25 mouse cellular contexts compared by ENCODE assay signal in genomic region chr11:18892470-18892869, GRCm38 (mm10).
DNase-seq lines count a peak whose midpoint lies in the region; ATAC-seq and TF ChIP-seq lines count a peak whose summit lies in the region.
"Had no signal": no experiment of that assay in that cellular context is flagged by ENCODE, and none has a peak within 500 bp of the region (broad histone marks: within the 10 kb centered on the region; RNA-seq: fewer than 3 reads in every experiment).

No protein-coding gene starts in this region.

- peaks cover 35% of the 10 kb centered on the region for H3K4me1 ChIP-seq in intestine, embryonic 14.5 days (replicated peaks; ENCODE audit: control insufficient read depth, insufficient read depth, low read length)
- H3K4me1 ChIP-seq in intestine, postnatal 0 days (replicated peaks; ENCODE audit: control insufficient read depth, insufficient read depth, low read length): no peaks in the 10 kb centered on the region
- H3K4me1 ChIP-seq in lung, postnatal 0 days (ENCODE audit: insufficient read depth, low read depth, low read length): no peaks in the 10 kb centered on the region; the same call in 1 of the 2 replicates
- H3K4me1 ChIP-seq: limb, embryonic 13.5 days; midbrain, embryonic 13.5 days had no signal

- no peak for ATAC-seq in intestine, embryonic 14.5 days (replicated peaks; ENCODE audit: low FRiP score, low TSS enrichment, low read depth)
- ATAC-seq in intestine, postnatal 0 days: no peak
- 0 out of 2 replicates have a peak, but pooled peaks have one; percentile 26 for ATAC-seq in lung, postnatal 0 days
- ATAC-seq: forebrain, embryonic 16.5 days; hindbrain, embryonic 16.5 days; intestine, embryonic 15.5 days; midbrain, embryonic 13.5 days; Patski had no signal

- H3K4me2 ChIP-seq in intestine, embryonic 14.5 days (ENCODE audit: low read length): no peak overlapping the region
- H3K4me2 ChIP-seq in intestine, postnatal 0 days (replicated peaks; ENCODE audit: low read depth): no peak overlapping the region
- no peak overlapping the region for H3K4me2 ChIP-seq in lung, postnatal 0 days (replicated peaks; ENCODE audit: low read depth, low read length)
- H3K4me2 ChIP-seq: intestine, embryonic 15.5 days; limb, embryonic 13.5 days; liver, embryonic 11.5 days; midbrain, embryonic 13.5 days; neural tube, embryonic 13.5 days had no signal

- DNase-seq in intestine, embryonic 14.5 days (ENCODE audit: low spot score): peak; percentile 39
- DNase-seq in lung, postnatal 0 days (ENCODE audit: low spot score): peak; percentile 38
- no peak for DNase-seq in lung, postnatal 4 days
- DNase-seq in MN1 (ENCODE audit: low spot score) (peak; percentile 40), adipocyte (ENCODE audit: low spot score) (peak; percentile 50)
- no peak for DNase-seq in layer of hippocampus, adult 11-12 months (ENCODE audit: low spot score)
- DNase-seq: cerebellum, adult 18-20 months; cerebellum, postnatal 14 days; gastrocnemius, postnatal 10 days; heart, postnatal 14 days; kidney, adult 9 months; right cerebral cortex, postnatal 4 days; thymus, postnatal 4 days had no signal

- H3K27me3 ChIP-seq in intestine, embryonic 14.5 days (replicated peaks; ENCODE audit: control insufficient read depth, insufficient read depth, low read length): no peaks in the 10 kb centered on the region
- no peaks in the 10 kb centered on the region for H3K27me3 ChIP-seq in intestine, postnatal 0 days (replicated peaks; ENCODE audit: control insufficient read depth, insufficient read depth, low read length)
- H3K27me3 ChIP-seq in lung, postnatal 0 days (replicated peaks; ENCODE audit: insufficient read depth, low read length): no peaks in the 10 kb centered on the region
- H3K27me3 ChIP-seq: CH12.LX; intestine, embryonic 15.5 days; neural tube, embryonic 13.5 days; Patski had no signal

- TF ChIP-seq CTCF in intestine, postnatal 0 days (IDR thresholded peaks at IDR 0.05; ENCODE audit: low read depth): no peak
- TF ChIP-seq CTCF in lung, postnatal 0 days (IDR thresholded peaks at IDR 0.05): no peak

- no peak overlapping the region for H3K4me3 ChIP-seq in intestine, embryonic 14.5 days (ENCODE audit: low read depth, low read length)
- no peak overlapping the region for H3K4me3 ChIP-seq in intestine, postnatal 0 days (ENCODE audit: low read depth, low read length)
- H3K4me3 ChIP-seq in lung, postnatal 0 days (ENCODE audit: low read depth, low read length): no peak overlapping the region
- H3K4me3 ChIP-seq: erythroblast, embryonic 14.5 days; intestine, embryonic 15.5 days; limb, embryonic 13.5 days; midbrain, embryonic 13.5 days; neural tube, embryonic 13.5 days had no signal

- H3K27ac ChIP-seq in intestine, embryonic 14.5 days (ENCODE audit: low read depth): no peak overlapping the region
- H3K27ac ChIP-seq in intestine, postnatal 0 days (ENCODE audit: low read depth, low read length): no peak overlapping the region
- no peak overlapping the region for H3K27ac ChIP-seq in lung, postnatal 0 days (ENCODE audit: low read length)
- H3K27ac ChIP-seq: intestine, embryonic 15.5 days; limb, embryonic 13.5 days; macrophage; midbrain, embryonic 13.5 days; neural tube, embryonic 13.5 days had no signal

- H3K9ac ChIP-seq in intestine, embryonic 14.5 days (ENCODE audit: low read length): no peak overlapping the region
- H3K9ac ChIP-seq in intestine, postnatal 0 days (ENCODE audit: low read depth, low read length): no peak overlapping the region
- H3K9ac ChIP-seq in lung, postnatal 0 days (replicated peaks; ENCODE audit: low read depth): no peak overlapping the region
- H3K9ac ChIP-seq: intestine, embryonic 15.5 days; limb, embryonic 13.5 days; midbrain, embryonic 13.5 days; neural tube, embryonic 13.5 days had no signal

- WGBS in intestine, embryonic 14.5 days: 25% methylated on average over 2 of the region's 2 CpGs
- WGBS in intestine, postnatal 0 days: 47% methylated on average over 2 of the region's 2 CpGs
- WGBS in lung, postnatal 0 days: 40% methylated on average over 2 of the region's 2 CpGs

- H3K9me3 ChIP-seq in intestine, embryonic 14.5 days (ENCODE audit: control insufficient read depth, low read length): no peaks in the 10 kb centered on the region
- no peaks in the 10 kb centered on the region for H3K9me3 ChIP-seq in intestine, postnatal 0 days (ENCODE audit: control insufficient read depth)
- no peaks in the 10 kb centered on the region for H3K9me3 ChIP-seq in lung, postnatal 0 days (ENCODE audit: low read length)
- H3K9me3 ChIP-seq: intestine, embryonic 15.5 days; limb, embryonic 13.5 days; midbrain, embryonic 13.5 days; neural tube, embryonic 13.5 days had no signal

- peaks cover 23% of the 10 kb centered on the region for H3K36me3 ChIP-seq in intestine, embryonic 14.5 days (ENCODE audit: control insufficient read depth, insufficient read depth, low read length)
- H3K36me3 ChIP-seq in intestine, postnatal 0 days (ENCODE audit: control insufficient read depth, insufficient read depth): no peaks in the 10 kb centered on the region
- no peaks in the 10 kb centered on the region for H3K36me3 ChIP-seq in lung, postnatal 0 days (ENCODE audit: insufficient read depth, low read length)
- H3K36me3 ChIP-seq: intestine, embryonic 15.5 days; limb, embryonic 13.5 days; midbrain, embryonic 13.5 days; neural tube, embryonic 13.5 days had no signal

- TF ChIP-seq EP300 in lung, postnatal 0 days (IDR thresholded peaks at IDR 0.05): no peak

Comparison
In these comparisons a context has a peak if more than half of its experiments do, and no peak if none do; other contexts are left out.
1. DNase-seq: peak in intestine, embryonic 14.5 days (single experiment), lung, postnatal 0 days (single experiment), MN1 (single experiment) and adipocyte (single experiment); none in lung, postnatal 4 days (0 of 2) and layer of hippocampus, adult 11-12 months (single experiment).